Mouse (Mus musculus) thymus, adult 2 months (tissue): ENCODE measurements at regions not wholly inside any gene's neighbourhood (a gene's known extent, or its start where the extent isn't known, plus 50 kb on each side); places are given as distances from the start of the nearest gene placed in this dataset.

ENCODE experiments used
- CTCF ChIP-seq: fragments of 200-500 bp; IDR thresholded peaks from 2 replicates; pipeline ENCODE4 v1.5.1; 2012; ENCODE audit warnings: mild to moderate bottlenecking, control low read depth, low read length, moderate library complexity, borderline replicate concordance; ENCODE audit not compliant: control insufficient read depth, poor library complexity, insufficient read depth; ENCODE audit errors: extremely low read depth
- POLR2A ChIP-seq: fragments of 200-500 bp; IDR thresholded peaks from 2 replicates; pipeline ENCODE4 v1.6.1; 2012; ENCODE audit warnings: mild to moderate bottlenecking, low read length, control low read depth, moderate library complexity; ENCODE audit not compliant: control insufficient read depth, poor library complexity, insufficient read depth; ENCODE audit errors: extremely low read depth

DNA sequence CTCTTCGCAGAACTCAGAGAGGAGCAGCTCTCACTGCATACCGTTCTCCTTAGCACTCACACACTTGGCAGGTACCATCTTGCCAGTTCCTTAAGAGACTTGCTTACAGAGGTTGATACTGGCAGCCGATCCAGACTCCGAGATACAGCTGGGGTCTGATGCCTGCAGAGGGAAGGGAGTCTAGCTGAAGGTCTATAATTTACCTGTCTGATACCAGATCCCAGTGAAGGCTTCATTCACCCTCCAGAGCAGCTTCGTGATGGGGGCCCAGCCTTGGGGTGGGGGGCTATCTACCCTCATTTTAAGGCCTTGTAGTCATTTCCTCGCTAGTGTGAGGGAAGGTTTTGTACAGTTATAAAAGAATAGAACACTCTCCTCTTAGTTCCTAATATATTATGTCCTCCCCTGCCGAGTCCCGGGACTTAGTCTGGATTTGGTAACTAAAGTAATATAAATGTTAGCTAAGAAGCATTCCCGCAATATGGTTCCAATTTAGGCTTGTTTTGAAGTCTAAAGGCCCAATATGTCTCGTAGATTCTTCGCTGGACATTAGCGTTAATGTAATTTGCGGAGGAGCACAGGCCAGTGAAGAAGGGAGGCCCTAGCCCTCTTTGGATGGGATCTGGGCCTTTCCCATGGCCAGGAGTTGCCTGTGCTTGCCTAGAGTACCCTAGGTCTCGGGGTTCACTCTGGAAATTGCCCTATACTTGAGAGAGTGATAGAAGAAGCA is 156.0 kb upstream of the Cdkn3 start:
- no peak for TF ChIP-seq POLR2A
- TF ChIP-seq CTCF = no peak
